Mouse (Mus musculus): ENCODE data around the gene Krtap4-7.
"Not testable (repeated sequence)": the region's sequence is repeated elsewhere in the genome, so short reads cannot be mapped to it uniquely, and the experiment has no call there.

Gene Krtap4-7

DNA sequence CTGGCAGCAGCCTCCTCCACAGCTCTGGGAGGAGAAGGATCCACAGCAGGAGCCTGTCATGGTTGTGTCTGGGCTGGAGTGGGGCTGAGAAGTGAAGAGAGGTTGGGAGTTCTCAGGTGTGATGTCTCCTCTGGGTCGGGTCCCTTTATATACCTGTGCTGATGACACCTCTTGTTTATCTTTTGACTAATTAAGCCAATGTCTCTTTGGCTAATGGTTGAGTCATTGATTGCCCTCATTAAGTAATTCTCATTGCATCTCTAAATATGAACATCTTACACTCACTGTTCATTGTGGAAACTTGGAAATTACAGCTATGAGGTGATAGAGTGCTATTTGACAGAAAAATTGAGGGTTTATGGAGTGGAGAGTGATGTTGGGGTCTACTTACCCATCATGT, 40.7 kb downstream of the Krtap4-7 start, which contains the start of gene Gm11938:
Gene Gm11938, minus strand, starts transcription at position 101 of the 400 bp plus-strand sequence.
- DNase-seq (ENCODE audit: low read depth in 1 of 2, low spot score in 2 of 2): not testable (repeated sequence)

DNA sequence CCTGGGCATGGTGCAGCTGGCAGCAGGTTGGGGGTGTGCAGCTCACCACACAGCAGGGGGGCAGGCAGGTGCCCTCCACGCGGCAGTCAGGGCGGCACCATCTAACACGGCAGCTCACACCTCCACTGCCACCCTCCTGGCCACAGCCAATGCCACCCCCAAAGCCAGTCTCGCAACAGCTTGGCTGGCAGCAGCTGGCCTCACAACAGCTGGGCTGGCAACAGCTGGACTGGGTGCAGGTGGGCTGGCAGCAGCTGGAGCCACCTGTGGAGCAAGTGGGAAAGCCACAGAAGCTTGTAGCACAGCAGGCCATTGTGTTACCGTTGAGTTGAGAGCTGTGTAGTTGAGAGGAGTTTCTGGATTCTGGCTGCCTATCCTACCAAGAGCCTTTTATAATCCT, 46.1 kb downstream of the Krtap4-7 start, which contains the start of gene Krtap9-3:
Gene Krtap9-3, minus strand, starts transcription at position 364 of the 400 bp plus-strand sequence.
- DNase-seq (ENCODE audit: low read depth in 1 of 2, low spot score in 2 of 2): not testable (repeated sequence)

Data from monocyte, adult 2 months (primary cell).